Mouse (Mus musculus): ENCODE data around the gene Atp1a4. TPM values are rescaled to one million over a fixed set of nuclear protein-coding genes. Genes with fewer than 3 reads are reported as not detected.

Gene Atp1a4
- polyA plus RNA-seq, 1 experiment from 2014 or later: not detected

GRCm38 (mm10) chr1:172300247-172300646 lies 42.0 kb upstream of the Atp1a4 start:
- H3K4me2 ChIP-seq (ENCODE audit: low read length): no peak overlapping the region
- no peaks in the 10 kb centered on the region for H3K27me3 ChIP-seq (replicated peaks; ENCODE audit: control insufficient read depth, insufficient read depth, low read length)
- no peak overlapping the region for H3K9ac ChIP-seq (replicated peaks; ENCODE audit: low read depth, low read length)
- no peak for ATAC-seq
- H3K4me1 ChIP-seq (replicated peaks; ENCODE audit: control insufficient read depth, insufficient read depth, low read length): peaks cover 13% of the 10 kb centered on the region
- 62% methylated on average over 5 of the region's 5 CpGs for whole genome bisulfite sequencing
- H3K36me3 ChIP-seq (ENCODE audit: control insufficient read depth, insufficient read depth): no peaks in the 10 kb centered on the region
- H3K4me3 ChIP-seq (replicated peaks; ENCODE audit: low read length): no peak overlapping the region
- H3K9me3 ChIP-seq (ENCODE audit: control insufficient read depth, low read length): no peaks in the 10 kb centered on the region
- no peak overlapping the region for H3K27ac ChIP-seq (ENCODE audit: low read length)

- ATAC-seq: no peak
- H3K27ac ChIP-seq (ENCODE audit: low read length): no peak overlapping the region
- H3K4me3 ChIP-seq (replicated peaks; ENCODE audit: low read length): no peak overlapping the region
- H3K9ac ChIP-seq (replicated peaks; ENCODE audit: low read depth, low read length): no peak overlapping the region
- no peaks in the 10 kb centered on the region for H3K36me3 ChIP-seq (ENCODE audit: control insufficient read depth, insufficient read depth)
- H3K4me1 ChIP-seq (replicated peaks; ENCODE audit: control insufficient read depth, insufficient read depth, low read length): peaks cover 13% of the 10 kb centered on the region
- WGBS: 60% methylated on average over 7 of the region's 7 CpGs
- no peaks in the 10 kb centered on the region for H3K27me3 ChIP-seq (replicated peaks; ENCODE audit: control insufficient read depth, insufficient read depth, low read length)
- H3K9me3 ChIP-seq (ENCODE audit: control insufficient read depth, low read length): no peaks in the 10 kb centered on the region
- H3K4me2 ChIP-seq (ENCODE audit: low read length): no peak overlapping the region
Measured at GRCm38 (mm10) chr1:172299528-172299927, 41.3 kb upstream of the Atp1a4 start.

- Histone ChIP-seq H3K4me1 (replicated peaks; ENCODE audit: control insufficient read depth, insufficient read depth, low read length) (peaks cover 13% of the 10 kb centered on the region), H3K9me3 (ENCODE audit: control insufficient read depth, low read length) (no peaks in the 10 kb centered on the region), H3K4me3 (replicated peaks; ENCODE audit: low read length) (peak within 1 kb of the TSS; percentile 9), H3K4me2 (ENCODE audit: low read length) (peak within 1 kb of the TSS; percentile 36), H3K36me3 (ENCODE audit: control insufficient read depth, insufficient read depth) (no peaks in the 10 kb centered on the region), H3K9ac (replicated peaks; ENCODE audit: low read depth, low read length) (peak within 1 kb of the TSS; percentile 35), H3K27me3 (replicated peaks; ENCODE audit: control insufficient read depth, insufficient read depth, low read length) (no peaks in the 10 kb centered on the region), H3K27ac (ENCODE audit: low read length) (peak within 1 kb of the TSS; percentile 81)
- WGBS: 13% methylated on average over 16 of the region's 16 CpGs
- peak; percentile 45 for ATAC-seq
Measured at GRCm38 (mm10) chr1:172297611-172298537, 39.7 kb upstream of the Atp1a4 start, which contains the start of gene Atp1a2. Gene Atp1a2, minus strand, starts transcription at chr1:172298064.

- H3K4me3 ChIP-seq (replicated peaks; ENCODE audit: low read length): peak overlapping the region; percentile 9
- H3K9me3 ChIP-seq (ENCODE audit: control insufficient read depth, low read length): no peaks in the 10 kb centered on the region
- peak overlapping the region; percentile 35 for H3K9ac ChIP-seq (replicated peaks; ENCODE audit: low read depth, low read length)
- H3K27ac ChIP-seq (ENCODE audit: low read length): peak overlapping the region; percentile 81
- peaks cover 13% of the 10 kb centered on the region for H3K4me1 ChIP-seq (replicated peaks; ENCODE audit: control insufficient read depth, insufficient read depth, low read length)
- WGBS: 65% methylated on average over 6 of the region's 6 CpGs
- H3K27me3 ChIP-seq (replicated peaks; ENCODE audit: control insufficient read depth, insufficient read depth, low read length): no peaks in the 10 kb centered on the region
- H3K4me2 ChIP-seq (ENCODE audit: low read length): peak overlapping the region; percentile 36
- no peaks in the 10 kb centered on the region for H3K36me3 ChIP-seq (ENCODE audit: control insufficient read depth, insufficient read depth)
- ATAC-seq: no peak
Measured at GRCm38 (mm10) chr1:172296816-172297510, 38.7 kb upstream of the Atp1a4 start.

GRCm38 (mm10) chr1:172295751-172296197 lies 37.6 kb upstream of the Atp1a4 start:
- Histone ChIP-seq H3K27ac (ENCODE audit: low read length) (peak overlapping the region; percentile 81), H3K27me3 (replicated peaks; ENCODE audit: control insufficient read depth, insufficient read depth, low read length) (no peaks in the 10 kb centered on the region), H3K4me1 (replicated peaks; ENCODE audit: control insufficient read depth, insufficient read depth, low read length) (peaks cover 13% of the 10 kb centered on the region), H3K4me2 (ENCODE audit: low read length) (peak overlapping the region; percentile 36), H3K9me3 (ENCODE audit: control insufficient read depth, low read length) (no peaks in the 10 kb centered on the region), H3K4me3 (replicated peaks; ENCODE audit: low read length) (peak overlapping the region; percentile 13), H3K36me3 (ENCODE audit: control insufficient read depth, insufficient read depth) (no peaks in the 10 kb centered on the region), H3K9ac (replicated peaks; ENCODE audit: low read depth, low read length) (peak overlapping the region; percentile 35; the same call in 1 of the 2 replicates)
- WGBS: 19% methylated on average over 4 of the region's 4 CpGs
- peak; percentile 83 for ATAC-seq

GRCm38 (mm10) chr1:172293449-172293848 lies 35.2 kb upstream of the Atp1a4 start:
- Histone ChIP-seq H3K4me1 (replicated peaks; ENCODE audit: control insufficient read depth, insufficient read depth, low read length) (peaks cover 13% of the 10 kb centered on the region), H3K4me2 (ENCODE audit: low read length) (no peak overlapping the region), H3K27me3 (replicated peaks; ENCODE audit: control insufficient read depth, insufficient read depth, low read length) (no peaks in the 10 kb centered on the region), H3K9ac (replicated peaks; ENCODE audit: low read depth, low read length) (no peak overlapping the region), H3K9me3 (ENCODE audit: control insufficient read depth, low read length) (no peaks in the 10 kb centered on the region), H3K27ac (ENCODE audit: low read length) (no peak overlapping the region), H3K4me3 (replicated peaks; ENCODE audit: low read length) (no peak overlapping the region), H3K36me3 (ENCODE audit: control insufficient read depth, insufficient read depth) (no peaks in the 10 kb centered on the region)
- ATAC-seq: no peak
- 91% methylated on average over 11 of the region's 11 CpGs for WGBS

- Histone ChIP-seq H3K36me3 (ENCODE audit: control insufficient read depth, insufficient read depth) (no peaks in the 10 kb centered on the region), H3K4me1 (replicated peaks; ENCODE audit: control insufficient read depth, insufficient read depth, low read length) (peaks cover 8% of the 10 kb centered on the region), H3K4me3 (replicated peaks; ENCODE audit: low read length) (no peak overlapping the region), H3K4me2 (ENCODE audit: low read length) (no peak overlapping the region), H3K9me3 (ENCODE audit: control insufficient read depth, low read length) (no peaks in the 10 kb centered on the region), H3K9ac (replicated peaks; ENCODE audit: low read depth, low read length) (no peak overlapping the region), H3K27ac (ENCODE audit: low read length) (no peak overlapping the region), H3K27me3 (replicated peaks; ENCODE audit: control insufficient read depth, insufficient read depth, low read length) (no peaks in the 10 kb centered on the region)
- 91% methylated on average over 2 of the region's 2 CpGs for WGBS
- ATAC-seq: no peak
Measured at GRCm38 (mm10) chr1:172292880-172293279, 34.7 kb upstream of the Atp1a4 start.

GRCm38 (mm10) chr1:172289617-172289946 lies 31.4 kb upstream of the Atp1a4 start:
- 91% methylated on average over 3 of the region's 3 CpGs for WGBS
- H3K4me3 ChIP-seq (replicated peaks; ENCODE audit: low read length): no peak overlapping the region
- H3K9ac ChIP-seq (replicated peaks; ENCODE audit: low read depth, low read length): no peak overlapping the region
- no peak for ATAC-seq
- H3K27ac ChIP-seq (ENCODE audit: low read length): no peak overlapping the region
- H3K4me2 ChIP-seq (ENCODE audit: low read length): no peak overlapping the region
- H3K36me3 ChIP-seq (ENCODE audit: control insufficient read depth, insufficient read depth): no peaks in the 10 kb centered on the region
- H3K27me3 ChIP-seq (replicated peaks; ENCODE audit: control insufficient read depth, insufficient read depth, low read length): no peaks in the 10 kb centered on the region
- H3K9me3 ChIP-seq (ENCODE audit: control insufficient read depth, low read length): no peaks in the 10 kb centered on the region
- H3K4me1 ChIP-seq (replicated peaks; ENCODE audit: control insufficient read depth, insufficient read depth, low read length): no peaks in the 10 kb centered on the region

- Histone ChIP-seq H3K36me3 (ENCODE audit: control insufficient read depth, insufficient read depth) (no peaks in the 10 kb centered on the region), H3K4me1 (replicated peaks; ENCODE audit: control insufficient read depth, insufficient read depth, low read length) (no peaks in the 10 kb centered on the region), H3K27me3 (replicated peaks; ENCODE audit: control insufficient read depth, insufficient read depth, low read length) (no peaks in the 10 kb centered on the region), H3K9ac (replicated peaks; ENCODE audit: low read depth, low read length) (no peak overlapping the region), H3K27ac (ENCODE audit: low read length) (no peak overlapping the region), H3K4me3 (replicated peaks; ENCODE audit: low read length) (no peak overlapping the region), H3K4me2 (ENCODE audit: low read length) (no peak overlapping the region), H3K9me3 (ENCODE audit: control insufficient read depth, low read length) (no peaks in the 10 kb centered on the region)
- no peak for ATAC-seq
- 93% methylated on average over 11 of the region's 11 CpGs for WGBS
Measured at GRCm38 (mm10) chr1:172288900-172289616, 30.8 kb upstream of the Atp1a4 start.

All from forebrain, embryonic 16.5 days (tissue).